Mouse (Mus musculus): Measurements from ENCODE around the gene Paqr5. TPM values are rescaled to one million over a fixed set of nuclear protein-coding genes. Genes with fewer than 3 reads are reported as not detected.

Gene Paqr5
- 12.0 and 13.8 TPM in 2 replicates for total RNA-seq (2021)
- long read RNA-seq, partial matches to known transcripts = 0 of 4 reads
- long read RNA-seq, other reads (novel, unspliced or antisense) = 1 of 4 reads

- peak; percentile 71 for DNase-seq
Measured at GRCm38 (mm10) chr9:62026600-62026999, at the start of gene Paqr5. TSS of gene Paqr5 (minus strand) at chr9:62026856.

- no peak for DNase-seq
Measured at GRCm38 (mm10) chr9:62062234-62062633, 35.6 kb upstream of the Paqr5 start.

GRCm38 (mm10) chr9:62060431-62060830 is 33.8 kb upstream of the Paqr5 start:
- DNase-seq = no peak

GRCm38 (mm10) chr9:62059941-62060340 is 33.3 kb upstream of the Paqr5 start:
- no peak for DNase-seq

- no peak for DNase-seq
Measured at GRCm38 (mm10) chr9:62057881-62058506, 31.3 kb upstream of the Paqr5 start.

GRCm38 (mm10) chr9:62056206-62056605 is 29.6 kb upstream of the Paqr5 start:
- DNase-seq = no peak

- DNase-seq = no peak
Measured at GRCm38 (mm10) chr9:62050801-62051200, 24.1 kb upstream of the Paqr5 start.

- DNase-seq = no peak
Measured at GRCm38 (mm10) chr9:62049166-62049565, 22.5 kb upstream of the Paqr5 start.

- DNase-seq = no peak
Measured at GRCm38 (mm10) chr9:62042167-62042566, 15.5 kb upstream of the Paqr5 start.

GRCm38 (mm10) chr9:62040008-62040608 is 13.5 kb upstream of the Paqr5 start:
- peak; percentile 92 for DNase-seq

- no peak for DNase-seq
Measured at GRCm38 (mm10) chr9:62035806-62036205, 9.2 kb upstream of the Paqr5 start.

GRCm38 (mm10) chr9:62032206-62032605 is 5.5 kb upstream of the Paqr5 start:
- DNase-seq = no peak

- no peak for DNase-seq
Measured at GRCm38 (mm10) chr9:62028072-62028471, 1.4 kb upstream of the Paqr5 start.

- DNase-seq = no peak
Measured at GRCm38 (mm10) chr9:62025056-62025455, 1.6 kb downstream of the Paqr5 start.

- no peak for DNase-seq
Measured at GRCm38 (mm10) chr9:62023879-62024278, 2.8 kb downstream of the Paqr5 start.

GRCm38 (mm10) chr9:62022961-62023680 is 3.5 kb downstream of the Paqr5 start:
- peak; percentile 56 for DNase-seq

- DNase-seq = no peak
Measured at GRCm38 (mm10) chr9:62021583-62022120, 5.0 kb downstream of the Paqr5 start.

- DNase-seq = no peak
Measured at GRCm38 (mm10) chr9:62020259-62020658, 6.4 kb downstream of the Paqr5 start.

- DNase-seq = peak; percentile 9
Measured at GRCm38 (mm10) chr9:62018229-62019093, 8.2 kb downstream of the Paqr5 start.

- DNase-seq = no peak
Measured at GRCm38 (mm10) chr9:62017329-62017728, 9.3 kb downstream of the Paqr5 start.

GRCm38 (mm10) chr9:62015504-62015903 is 11.2 kb downstream of the Paqr5 start:
- DNase-seq = no peak
